Mouse (Mus musculus) thymus, adult 2 months (tissue): ENCODE results near the gene Vsir. TPM values are rescaled to one million over a fixed set of nuclear protein-coding genes. Genes with fewer than 3 reads are reported as not detected.

Experiments
- DNase-seq: peaks from one replicate; pipeline ENCODE4 v3.0.0; 2021
- H3K27ac ChIP-seq: fragments of 200-500 bp; 2 replicates; pipeline ENCODE4 v1.5.1; 2012; ENCODE audit warnings: low read length, control low read depth; ENCODE audit not compliant: control insufficient read depth, insufficient read depth
- H3K27me3 ChIP-seq: fragments of 200-500 bp; 2 replicates; pipeline ENCODE4 v1.6.1; 2012; ENCODE audit warnings: mild to moderate bottlenecking, low read length, moderate library complexity, mixed read lengths; ENCODE audit not compliant: control insufficient read depth, insufficient read depth
- H3K36me3 ChIP-seq: fragments of 200-500 bp; 2 replicates; pipeline ENCODE4 v1.6.1; 2012; ENCODE audit warnings: mild to moderate bottlenecking, low read length, moderate library complexity; ENCODE audit not compliant: control insufficient read depth, insufficient read depth
- H3K4me1 ChIP-seq: fragments of 200-500 bp; replicated peaks from 2 replicates; pipeline ENCODE4 v1.6.1; 2012; ENCODE audit warnings: low read length; ENCODE audit not compliant: control insufficient read depth, insufficient read depth
- H3K4me3 ChIP-seq: fragments of 200-500 bp; 2 replicates; pipeline ENCODE4 v1.5.1; 2012; ENCODE audit warnings: mild to moderate bottlenecking, low read length, control low read depth, moderate library complexity; ENCODE audit not compliant: control insufficient read depth, insufficient read depth
- CTCF ChIP-seq: fragments of 200-500 bp; IDR thresholded peaks from 2 replicates; pipeline ENCODE4 v1.5.1; 2012; ENCODE audit warnings: mild to moderate bottlenecking, control low read depth, low read length, moderate library complexity, borderline replicate concordance; ENCODE audit not compliant: control insufficient read depth, poor library complexity, insufficient read depth; ENCODE audit errors: extremely low read depth
- POLR2A ChIP-seq: fragments of 200-500 bp; IDR thresholded peaks from 2 replicates; pipeline ENCODE4 v1.6.1; 2012; ENCODE audit warnings: mild to moderate bottlenecking, low read length, control low read depth, moderate library complexity; ENCODE audit not compliant: control insufficient read depth, poor library complexity, insufficient read depth; ENCODE audit errors: extremely low read depth
- WGBS: fragments of 180-500 bp; shearing (Covaris S2); methylation state at CpG from one replicate; pipeline ENCODE4 v1.1.7; 2018; 5-methylcytosine and 5-hydroxymethylcytosine counted together
- polyA plus RNA-seq: library from polyadenylated mRNA; depleted of rRNA; stranded (reverse); fragments of >200 nt; gene quantifications from 2 replicates; pipeline ENCODE4 v1.2.3, GENCODE M21; 2012; rRNA removed

The Vsir gene
- polyA plus RNA-seq, 1 experiment, result 166 TPM

GRCm38 (mm10) chr10:60419624-60420023, 73.0 kb downstream of the Vsir start:
- no peaks in the 10 kb centered on the region for H3K36me3 ChIP-seq
- no peak for TF ChIP-seq POLR2A
- TF ChIP-seq CTCF, result peak; percentile 82
- H3K4me3 ChIP-seq, result no peak overlapping the region
- H3K27me3 ChIP-seq, result no peaks in the 10 kb centered on the region
- WGBS, result 61% methylated on average over 4 of the region's 4 CpGs
- no peaks in the 10 kb centered on the region; the same call in 1 of the 2 replicates for H3K4me1 ChIP-seq
- H3K27ac ChIP-seq, result no peak overlapping the region
- DNase-seq, result no peak

Other genes starting within 250 kb of the Vsir start
- gene Spock2, start 240.6 kb upstream of the Vsir start, polyA plus RNA-seq, result 17.7 and 19.8 TPM in 2 replicates
- 2.1 and 4.5 TPM in 2 replicates for gene Chst3, start 127.6 kb upstream of the Vsir start, polyA plus RNA-seq
- gene Psap, start 69.2 kb upstream of the Vsir start, polyA plus RNA-seq, result 1,527 and 1,921 TPM in 2 replicates
- gene Gm17455, start 52.9 kb downstream of the Vsir start, polyA plus RNA-seq, result 1.1 and 2.3 TPM in 2 replicates